Mouse (Mus musculus): Measurements from ENCODE around the gene Cd160. TPM values are rescaled to one million over a fixed set of nuclear protein-coding genes. Genes with fewer than 3 reads are reported as not detected.

Gene Cd160
- total and polyA plus RNA-seq, 3 experiments = not detected

DNA sequence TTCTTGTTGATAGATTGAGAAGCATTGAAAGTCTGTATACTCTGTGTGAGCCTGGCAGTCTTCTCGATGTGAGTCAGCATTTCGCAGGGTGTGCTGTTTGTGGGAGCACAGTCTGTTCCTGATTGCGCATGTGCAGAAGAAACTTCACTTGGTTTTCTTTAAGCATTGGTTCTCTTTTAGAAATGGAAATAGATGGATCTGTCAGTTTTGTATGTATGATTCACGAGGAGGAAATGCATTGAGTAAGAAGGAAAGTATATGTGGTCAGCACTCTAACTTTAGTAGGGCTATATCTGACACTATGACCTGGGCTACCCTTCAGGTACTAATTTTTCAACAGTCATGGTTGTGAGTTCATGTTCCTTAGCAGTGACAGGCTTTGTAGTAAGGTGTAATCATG is 69.5 kb downstream of the Cd160 start (continued):
- TF ChIP-seq JUND (conservative IDR thresholded peaks at IDR 0.05; ENCODE audit: low read depth, low read length) = no peak; the same call in none of the 2 replicates
- TF ChIP-seq CTCF (conservative IDR thresholded peaks at IDR 0.05 in 1 of 2, IDR thresholded peaks at IDR 0.05 in 1 of 2; ENCODE audit: low read depth in 2 of 2, low read length in 2 of 2) = no peak
- TF ChIP-seq MAX (IDR thresholded peaks at IDR 0.05; ENCODE audit: low read length) = no peak
- no peak for TF ChIP-seq PAX5 (IDR thresholded peaks at IDR 0.05; ENCODE audit: low read length)
- TF ChIP-seq POLR2AphosphoS2 (IDR thresholded peaks at IDR 0.05; ENCODE audit: low read depth, low read length) = no peak

DNA sequence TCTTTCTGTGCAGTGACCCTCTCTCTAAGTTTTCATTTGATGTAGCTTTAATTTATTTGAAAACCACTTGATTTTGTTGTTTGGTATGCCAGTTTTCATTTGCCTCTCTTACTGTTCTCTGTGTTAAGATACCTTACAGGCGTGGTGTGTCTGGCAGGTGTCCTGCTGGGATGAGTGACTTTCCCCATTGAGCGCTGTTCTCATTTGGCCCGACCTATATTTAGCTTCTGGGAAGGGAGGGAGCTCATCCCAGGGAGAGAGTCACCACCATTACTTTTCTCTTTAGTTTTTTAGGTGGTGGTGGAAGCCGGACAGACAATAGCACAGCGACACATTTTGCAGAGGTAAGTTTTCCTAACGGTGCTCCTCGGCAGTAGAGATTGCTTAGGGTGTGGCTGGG is 71.5 kb downstream of the Cd160 start:
- peaks cover 0 to 40% of the 10 kb centered on the region in 2 experiments; a peak in 2 of 4 replicates for H3K4me1 ChIP-seq (ENCODE audit: control insufficient read depth in 1 of 2, insufficient read depth in 2 of 2)
- in situ Hi-C loops (cut with MboI; ENCODE audit: low pct_ligation_motif_present, low pct_unique_long_range_greater_than_20kb, low sequenced_read_pairs) (no loop called here), dilution Hi-C loops (cut with MboI; ENCODE audit: extremely low pct_ligation_motif_present, extremely low pct_unique_long_range_greater_than_20kb, low sequenced_read_pairs) (no loop called here)
- peaks cover 2 to 22% of the 10 kb centered on the region in 2 experiments for H3K36me3 ChIP-seq (replicated peaks in 1 of 2; ENCODE audit: control insufficient read depth in 1 of 2, insufficient read depth in 1 of 2, low read length in 1 of 2)
- no peak overlapping the region for H3K4me3 ChIP-seq (replicated peaks in 1 of 3; ENCODE audit: low read depth in 2 of 3, low read length in 2 of 3, poor library complexity in 1 of 3)
- no peak for DNase-seq (ENCODE audit: extremely low read depth)
- H3K9ac ChIP-seq (ENCODE audit: insufficient read depth, low read depth) = no peak overlapping the region
- H3K9me3 ChIP-seq (replicated peaks; ENCODE audit: low read length) = no peaks in the 10 kb centered on the region
- H3K79me2 ChIP-seq (replicated peaks; ENCODE audit: control insufficient read depth, extremely low read depth, insufficient read depth, poor library complexity, severe bottlenecking) = no peaks in the 10 kb centered on the region
- no peak overlapping the region for H3K27ac ChIP-seq (ENCODE audit: insufficient read depth, low read depth)
- no peak overlapping the region for H3K4me2 ChIP-seq (ENCODE audit: insufficient read depth, low read depth, poor library complexity, severe bottlenecking)
- TF ChIP-seq RCOR1 (conservative IDR thresholded peaks at IDR 0.05; ENCODE audit: low read depth, low read length) = no peak
- no peak for TF ChIP-seq JUN (IDR thresholded peaks at IDR 0.05; ENCODE audit: insufficient read depth, low read depth, low read length)
- TF ChIP-seq SMC3 (IDR thresholded peaks at IDR 0.05; ENCODE audit: low read depth, low read length) = no peak
- no peak for TF ChIP-seq IRF4 (IDR thresholded peaks at IDR 0.05; ENCODE audit: low read depth, low read length)
- TF ChIP-seq E2F4 (IDR thresholded peaks at IDR 0.05; ENCODE audit: insufficient replicate concordance, low read depth, low read length) = no peak
- TF ChIP-seq CHD1 (IDR thresholded peaks at IDR 0.05; ENCODE audit: low read depth, low read length) = no peak
- no peak for TF ChIP-seq TCF12 (IDR thresholded peaks at IDR 0.05; ENCODE audit: low read depth, low read length)
- TF ChIP-seq PAX5 (IDR thresholded peaks at IDR 0.05; ENCODE audit: low read length) = no peak
- no peak for TF ChIP-seq MXI1 (IDR thresholded peaks at IDR 0.05; ENCODE audit: low read depth, low read length)
- no peak for TF ChIP-seq MAFK (IDR thresholded peaks at IDR 0.05; ENCODE audit: insufficient replicate concordance, low read length)
- no peak for TF ChIP-seq MAZ (IDR thresholded peaks at IDR 0.05; ENCODE audit: low read depth, low read length)
- no peak for TF ChIP-seq USF2 (conservative IDR thresholded peaks at IDR 0.05; ENCODE audit: low read depth, low read length)
- no peak for TF ChIP-seq ZMIZ1 (IDR thresholded peaks at IDR 0.05; ENCODE audit: low read depth, low read length)
- TF ChIP-seq JUND (conservative IDR thresholded peaks at IDR 0.05; ENCODE audit: low read depth, low read length) = no peak
- TF ChIP-seq UBTF (IDR thresholded peaks at IDR 0.05; ENCODE audit: low read depth, low read length) = no peak
- no peak for TF ChIP-seq NRF1 (IDR thresholded peaks at IDR 0.05; ENCODE audit: low read depth, low read length)
- no peak for TF ChIP-seq ETS1 (conservative IDR thresholded peaks at IDR 0.05; ENCODE audit: low read depth, low read length)
- no peak for TF ChIP-seq ZC3H11A (IDR thresholded peaks at IDR 0.05; ENCODE audit: low read depth, low read length)
- no peak for TF ChIP-seq HCFC1 (IDR thresholded peaks at IDR 0.05; ENCODE audit: low read depth, low read length)
- no peak for TF ChIP-seq ELF1 (IDR thresholded peaks at IDR 0.05; ENCODE audit: low read depth, low read length)
- no peaks in the 10 kb centered on the region for H3K27me3 ChIP-seq (replicated peaks)

Data from CH12.LX (cell line).